Mouse (Mus musculus): ENCODE data around the gene Arsa.

- TF ChIP-seq CTCF (conservative IDR thresholded peaks at IDR 0.05; ENCODE audit: low read length) (no peak), NANOG (IDR thresholded peaks at IDR 0.05; ENCODE audit: borderline replicate concordance, low read length) (no peak)
Observed at GRCm38 (mm10) chr15:89475293-89475600, 2.0 kb downstream of the Arsa start.

Measured in E14TG2a.4 (cell line).